Mouse (Mus musculus) bone marrow, adult 2 months (tissue): ENCODE measurements around the gene Olfr222.
A peak's percentile ranks its signal among the peaks of the same experiment; 100 is the strongest.

ENCODE experiments used
- CTCF ChIP-seq: fragments of 200-500 bp; IDR thresholded peaks from 2 replicates; pipeline ENCODE4 v1.5.1; 2011; ENCODE audit warnings: low read length, control low read depth; ENCODE audit not compliant: control insufficient read depth, insufficient read depth
- POLR2A ChIP-seq: fragments of 200-500 bp; IDR thresholded peaks from 2 replicates; pipeline ENCODE4 v1.6.1; 2011; ENCODE audit warnings: low read depth, mild to moderate bottlenecking, control low read depth, low read length, borderline replicate concordance; ENCODE audit not compliant: control insufficient read depth

- TF ChIP-seq CTCF, result peak; percentile 59
- TF ChIP-seq POLR2A, result no peak
These were observed 6.7 kb downstream of the Olfr222 start for GRCm38 (mm10) chr11:59569306-59569705.
